Mouse (Mus musculus) heart, adult 2 months (tissue): Measurements from ENCODE around the gene Oip5.

Experiments used
- CTCF ChIP-seq: fragments of 200-600 bp; IDR thresholded peaks from 2 replicates; pipeline ENCODE4 v1.8.1; 2022; ENCODE audit warnings: antibody characterized with exemption, mild to moderate bottlenecking, moderate library complexity
- EP300 ChIP-seq: fragments of 200-500 bp; IDR thresholded peaks from 2 replicates; pipeline ENCODE4 v1.6.1; 2011; ENCODE audit warnings: low read depth, low read length, control low read depth; ENCODE audit not compliant: insufficient read depth
- POLR2A ChIP-seq: fragments of 200-500 bp; IDR thresholded peaks from 2 replicates; pipeline ENCODE4 v1.6.1; 2011; ENCODE audit warnings: mild to moderate bottlenecking, low read depth, low read length, control low read depth; ENCODE audit not compliant: insufficient read depth

DNA sequence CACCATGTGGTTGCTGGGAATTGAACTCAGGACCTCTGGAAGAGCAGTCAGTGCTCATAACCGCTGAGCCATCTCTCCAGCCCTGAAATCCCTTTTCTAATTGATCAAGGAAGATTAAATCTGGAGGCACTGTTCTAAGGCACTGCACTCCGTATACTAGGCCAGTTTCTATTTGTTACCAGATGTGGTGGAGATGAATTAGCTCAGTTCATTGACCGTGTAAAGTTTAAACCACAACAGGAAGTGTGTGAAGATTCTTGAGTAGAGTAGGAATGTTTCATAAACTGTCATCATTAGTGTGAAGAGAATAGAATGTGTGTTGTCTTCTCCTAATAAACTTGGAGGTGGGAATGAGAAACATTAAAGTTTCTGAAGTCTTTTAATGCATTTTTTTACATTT lies 56.5 kb downstream of the Oip5 start:
- TF ChIP-seq POLR2A, result no peak
- TF ChIP-seq CTCF, result no peak
- no peak for TF ChIP-seq EP300
